Comparison of ENCODE assay signal across 22 mouse cellular contexts in genomic region chr12:86935692-86936282, GRCm38 (mm10). TPM values are rescaled to one million over a fixed set of nuclear protein-coding genes. Genes with fewer than 3 reads are reported as not detected.
DNase-seq lines count a peak whose midpoint lies in the region; ATAC-seq lines count a peak whose summit lies in the region.
"Had no signal": no experiment of that assay in that cellular context is flagged by ENCODE, and none has a peak within 500 bp of the region (broad histone marks: within the 10 kb centered on the region; RNA-seq: fewer than 3 reads in every experiment).

No protein-coding gene starts in this region.

- no peak for DNase-seq in embryonic facial prominence, embryonic 14.5 days (ENCODE audit: low spot score)
- no peak for DNase-seq in embryonic facial prominence, embryonic 10.5 days (ENCODE audit: low spot score)
- DNase-seq in heart, adult 18-20 months, result peak; percentile 63 to 66
- DNase-seq in heart, postnatal 4 days, result no peak
- peak; percentile 82 for DNase-seq in 3T3-L1 (ENCODE audit: low read depth, low spot score)
- DNase-seq: B cell, adult 2 months; cerebellum, adult 18-20 months; cerebellum, postnatal 25 days; embryo, embryonic 11 days; kidney, adult 11 months; kidney, postnatal 10 days; right cerebral cortex, postnatal 25 days had no signal

- H3K9ac ChIP-seq in embryonic facial prominence, embryonic 14.5 days (ENCODE audit: low read depth, low read length), result no peak overlapping the region
- no peak overlapping the region for H3K9ac ChIP-seq in embryonic facial prominence, embryonic 15.5 days
- H3K9ac ChIP-seq in midbrain, embryonic 15.5 days, result no peak overlapping the region
- no peak overlapping the region for H3K9ac ChIP-seq in kidney, embryonic 15.5 days
- H3K9ac ChIP-seq: heart, embryonic 13.5 days; limb, embryonic 15.5 days; liver, embryonic 15.5 days; midbrain, embryonic 13.5 days had no signal

- H3K27ac ChIP-seq in embryonic facial prominence, embryonic 14.5 days (replicated peaks; ENCODE audit: low read depth, low read length), result peak overlapping the region; percentile 34; the same call in 1 of the 2 replicates
- no peak overlapping the region for H3K27ac ChIP-seq in embryonic facial prominence, embryonic 10.5 days (replicated peaks)
- H3K27ac ChIP-seq in embryonic facial prominence, embryonic 15.5 days (replicated peaks), result peak overlapping the region; percentile 0; the same call in 1 of the 2 replicates
- H3K27ac ChIP-seq in midbrain, embryonic 15.5 days, result no peak overlapping the region
- no peak overlapping the region for H3K27ac ChIP-seq in kidney, embryonic 15.5 days
- H3K27ac ChIP-seq: heart, embryonic 13.5 days; limb, embryonic 15.5 days; liver, embryonic 15.5 days; midbrain, embryonic 13.5 days had no signal

- WGBS in embryonic facial prominence, embryonic 14.5 days, result 53% methylated on average over 8 of the region's 8 CpGs
- WGBS in embryonic facial prominence, embryonic 10.5 days, result 82% methylated on average over 8 of the region's 8 CpGs
- 58% methylated on average over 8 of the region's 8 CpGs for WGBS in embryonic facial prominence, embryonic 15.5 days
- WGBS in midbrain, embryonic 15.5 days, result 87% methylated on average over 8 of the region's 8 CpGs
- WGBS in kidney, embryonic 15.5 days, result 79% methylated on average over 8 of the region's 8 CpGs

- no peaks in the 10 kb centered on the region for H3K27me3 ChIP-seq in embryonic facial prominence, embryonic 14.5 days (replicated peaks; ENCODE audit: control insufficient read depth, insufficient read depth, low read length)
- H3K27me3 ChIP-seq in embryonic facial prominence, embryonic 10.5 days (replicated peaks; ENCODE audit: low read depth, poor library complexity, severe bottlenecking), result peaks cover 9% of the 10 kb centered on the region; the same call in 1 of the 2 replicates
- no peaks in the 10 kb centered on the region for H3K27me3 ChIP-seq in embryonic facial prominence, embryonic 15.5 days
- no peaks in the 10 kb centered on the region for H3K27me3 ChIP-seq in midbrain, embryonic 15.5 days (replicated peaks)
- H3K27me3 ChIP-seq in kidney, embryonic 15.5 days, result no peaks in the 10 kb centered on the region
- H3K27me3 ChIP-seq: heart, embryonic 13.5 days; limb, embryonic 15.5 days had no signal

- no peak overlapping the region for H3K4me3 ChIP-seq in embryonic facial prominence, embryonic 14.5 days (ENCODE audit: low read depth, low read length)
- no peak overlapping the region for H3K4me3 ChIP-seq in embryonic facial prominence, embryonic 10.5 days
- H3K4me3 ChIP-seq in embryonic facial prominence, embryonic 15.5 days (replicated peaks), result no peak overlapping the region
- no peak overlapping the region for H3K4me3 ChIP-seq in midbrain, embryonic 15.5 days
- no peak overlapping the region for H3K4me3 ChIP-seq in kidney, embryonic 15.5 days (replicated peaks)
- H3K4me3 ChIP-seq: heart, embryonic 13.5 days; limb, embryonic 15.5 days; liver, embryonic 15.5 days; midbrain, embryonic 13.5 days had no signal

- no peaks in the 10 kb centered on the region for H3K36me3 ChIP-seq in embryonic facial prominence, embryonic 14.5 days (ENCODE audit: control insufficient read depth, insufficient read depth, low read length)
- H3K36me3 ChIP-seq in embryonic facial prominence, embryonic 10.5 days (replicated peaks), result no peaks in the 10 kb centered on the region
- H3K36me3 ChIP-seq in embryonic facial prominence, embryonic 15.5 days, result no peaks in the 10 kb centered on the region
- H3K36me3 ChIP-seq in midbrain, embryonic 15.5 days (replicated peaks), result no peaks in the 10 kb centered on the region
- no peaks in the 10 kb centered on the region for H3K36me3 ChIP-seq in kidney, embryonic 15.5 days
- H3K36me3 ChIP-seq: heart, embryonic 13.5 days; limb, embryonic 15.5 days; liver, embryonic 15.5 days; midbrain, embryonic 13.5 days had no signal

- H3K9me3 ChIP-seq in embryonic facial prominence, embryonic 14.5 days (ENCODE audit: control insufficient read depth, low read length), result no peaks in the 10 kb centered on the region
- H3K9me3 ChIP-seq in embryonic facial prominence, embryonic 10.5 days, result no peaks in the 10 kb centered on the region
- H3K9me3 ChIP-seq in embryonic facial prominence, embryonic 15.5 days (replicated peaks), result no peaks in the 10 kb centered on the region
- no peaks in the 10 kb centered on the region for H3K9me3 ChIP-seq in midbrain, embryonic 15.5 days
- H3K9me3 ChIP-seq in kidney, embryonic 15.5 days (replicated peaks), result no peaks in the 10 kb centered on the region
- H3K9me3 ChIP-seq: limb, embryonic 15.5 days; liver, embryonic 15.5 days; midbrain, embryonic 13.5 days had no signal

- H3K4me2 ChIP-seq in embryonic facial prominence, embryonic 14.5 days (ENCODE audit: low read depth, low read length), result no peak overlapping the region
- no peak overlapping the region for H3K4me2 ChIP-seq in embryonic facial prominence, embryonic 15.5 days (replicated peaks)
- no peak overlapping the region for H3K4me2 ChIP-seq in midbrain, embryonic 15.5 days
- no peak overlapping the region for H3K4me2 ChIP-seq in kidney, embryonic 15.5 days
- H3K4me2 ChIP-seq: heart, embryonic 13.5 days; limb, embryonic 15.5 days; liver, embryonic 15.5 days; midbrain, embryonic 13.5 days had no signal

- H3K4me1 ChIP-seq in embryonic facial prominence, embryonic 14.5 days (ENCODE audit: control insufficient read depth, insufficient read depth, low read length), result peaks cover 14% of the 10 kb centered on the region; the same call in 1 of the 2 replicates
- peaks cover 21% of the 10 kb centered on the region for H3K4me1 ChIP-seq in embryonic facial prominence, embryonic 10.5 days
- peaks cover 11% of the 10 kb centered on the region; the same call in 1 of the 2 replicates for H3K4me1 ChIP-seq in embryonic facial prominence, embryonic 15.5 days
- H3K4me1 ChIP-seq in midbrain, embryonic 15.5 days, result peaks cover 12% of the 10 kb centered on the region
- H3K4me1 ChIP-seq in kidney, embryonic 15.5 days, result peaks cover 8% of the 10 kb centered on the region; the same call in 1 of the 2 replicates
- H3K4me1 ChIP-seq: liver, embryonic 15.5 days had no signal

- ATAC-seq in embryonic facial prominence, embryonic 14.5 days (ENCODE audit: low read depth), result no peak
- no peak for ATAC-seq in embryonic facial prominence, embryonic 15.5 days (ENCODE audit: insufficient number of reproducible peaks, low FRiP score, low TSS enrichment, low read depth)
- no peak for ATAC-seq in midbrain, embryonic 15.5 days (replicated peaks)
- ATAC-seq in kidney, embryonic 15.5 days (replicated peaks; ENCODE audit: low FRiP score), result no peak
- ATAC-seq: forebrain, embryonic 14.5 days; midbrain, embryonic 13.5 days had no signal

RNA-seq across cellular contexts. Expression of gene Cipc, which starts 11.1 kb away (rescaled TPM):
- polyA plus RNA-seq in embryonic facial prominence, embryonic 14.5 days (2014; fragmentation: Nextera tagmentation; extraction: Ambion mirVana), result 21.4 and 23.3 TPM in 2 replicates
- polyA plus RNA-seq in embryonic facial prominence, embryonic 10.5 days (2016; fragmentation: Nextera tagmentation; extraction: Ambion mirVana), result 35.1 and 37.1 TPM in 2 replicates
- 10 to 100 TPM; 37.1 to 40.8 TPM for total RNA-seq in heart, adult 18-20 months (2021)
- 10 to 100 TPM; 34.1 to 39.3 TPM for total RNA-seq in heart, postnatal 4 days (2021)
- polyA plus RNA-seq in embryonic facial prominence, embryonic 15.5 days (2015; fragmentation: Nextera tagmentation; extraction: Ambion mirVana), result 20.3 and 23.2 TPM in 2 replicates
- 55.0 and 56.0 TPM in 2 replicates for polyA plus RNA-seq in midbrain, embryonic 15.5 days (2015; fragmentation: Nextera tagmentation; extraction: Ambion mirVana)
- 20.9 and 22.7 TPM in 2 replicates for polyA plus RNA-seq in kidney, embryonic 15.5 days (2015; fragmentation: Nextera tagmentation; extraction: Ambion mirVana)

RNA-seq across cellular contexts. Expression of gene Irf2bpl, which starts 51.2 kb away (rescaled TPM):
- 33.5 and 33.8 TPM in 2 replicates for polyA plus RNA-seq in embryonic facial prominence, embryonic 14.5 days (2014; fragmentation: Nextera tagmentation; extraction: Ambion mirVana)
- 13.5 and 17.3 TPM in 2 replicates for polyA plus RNA-seq in embryonic facial prominence, embryonic 10.5 days (2016; fragmentation: Nextera tagmentation; extraction: Ambion mirVana)
- total RNA-seq in heart, adult 18-20 months (2021), result 10 to 100 TPM; 30.0 to 30.5 TPM
- 10 to 100 TPM; 85.8 to 86.2 TPM for total RNA-seq in heart, postnatal 4 days (2021)
- polyA plus RNA-seq in embryonic facial prominence, embryonic 15.5 days (2015; fragmentation: Nextera tagmentation; extraction: Ambion mirVana), result 45.2 and 50.6 TPM in 2 replicates
- polyA plus RNA-seq in midbrain, embryonic 15.5 days (2015; fragmentation: Nextera tagmentation; extraction: Ambion mirVana), result 94.3 and 98.5 TPM in 2 replicates
- polyA plus RNA-seq in kidney, embryonic 15.5 days (2015; fragmentation: Nextera tagmentation; extraction: Ambion mirVana), result 40.7 and 43.9 TPM in 2 replicates

RNA-seq across cellular contexts. Expression of gene Zdhhc22, which starts 54.4 kb away (rescaled TPM):
- polyA plus RNA-seq in embryonic facial prominence, embryonic 14.5 days (2014; fragmentation: Nextera tagmentation; extraction: Ambion mirVana), result 2.3 and 3.2 TPM in 2 replicates
- 0.05 and 0.06 TPM in 2 replicates for polyA plus RNA-seq in embryonic facial prominence, embryonic 10.5 days (2016; fragmentation: Nextera tagmentation; extraction: Ambion mirVana)
- not detected for total RNA-seq in heart, adult 18-20 months (2021)
- total RNA-seq in heart, postnatal 4 days (2021), result not detected
- 0.12 TPM in 1 of 2 replicates, not detected in the other for polyA plus RNA-seq in embryonic facial prominence, embryonic 15.5 days (2015; fragmentation: Nextera tagmentation; extraction: Ambion mirVana)
- polyA plus RNA-seq in midbrain, embryonic 15.5 days (2015; fragmentation: Nextera tagmentation; extraction: Ambion mirVana), result 17.8 and 21.8 TPM in 2 replicates
- polyA plus RNA-seq in kidney, embryonic 15.5 days (2015; fragmentation: Nextera tagmentation; extraction: Ambion mirVana), result 0.08 TPM in 1 of 2 replicates, not detected in the other
- total RNA-seq: hematopoietic stem cell, adult 5-6 weeks; megakaryocyte progenitor cell, adult 5-6 weeks had no signal
- polyA plus RNA-seq: limb, embryonic 15.5 days had no signal

Comparison
In these comparisons a context has a peak if more than half of its experiments do, and no peak if none do; other contexts are left out.
1. DNase-seq: peak in heart, adult 18-20 months (2 of 2) and 3T3-L1 (single experiment); none in embryonic facial prominence, embryonic 14.5 days (single experiment), embryonic facial prominence, embryonic 10.5 days (single experiment) and heart, postnatal 4 days (single experiment).
2. H3K27ac ChIP-seq: peak in embryonic facial prominence, embryonic 14.5 days (single experiment) and embryonic facial prominence, embryonic 15.5 days (single experiment); none in embryonic facial prominence, embryonic 10.5 days (single experiment), midbrain, embryonic 15.5 days (single experiment) and kidney, embryonic 15.5 days (single experiment).